Mouse (Mus musculus): ENCODE results near the gene Ppp2r3a.

DNA sequence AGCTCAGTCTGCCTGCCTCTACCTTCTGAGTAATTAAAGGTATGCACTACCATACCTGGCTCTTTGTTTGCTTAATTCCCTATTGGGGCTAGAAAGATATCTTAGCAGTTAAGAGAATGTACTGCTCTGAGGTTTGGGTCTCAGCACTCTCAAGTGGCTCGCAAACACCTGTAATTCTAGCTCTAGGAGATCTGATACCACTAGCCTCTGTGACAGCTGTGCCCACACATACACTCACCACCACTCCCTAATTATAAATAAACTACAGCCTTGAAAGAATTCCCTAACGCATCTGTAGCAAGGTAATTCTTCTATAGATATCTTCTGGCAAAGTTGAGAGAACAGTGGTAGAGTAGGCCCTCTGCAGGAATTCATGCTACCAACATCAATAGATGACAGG lies 15.8 kb downstream of the Ppp2r3a start:
- TF ChIP-seq CTCF (IDR thresholded peaks at IDR 0.05; ENCODE audit: borderline replicate concordance, insufficient read depth, low read length) (no peak), POLR2A (IDR thresholded peaks at IDR 0.05; ENCODE audit: low read depth, low read length) (no peak)

Data from embryonic fibroblast, embryonic 13.5 days (primary cell).